Mouse (Mus musculus) embryonic fibroblast, embryonic 13.5 days (primary cell): ENCODE measurements at regions not wholly inside any gene's neighbourhood (a gene's known extent, or its start where the extent isn't known, plus 50 kb on each side); places are given as distances from the start of the nearest gene placed in this dataset.

Source experiments
- H3K27ac ChIP-seq: 2 replicates; pipeline ENCODE4 v1.5.1; 2012; ENCODE audit warnings: low read length, control low read depth, inconsistent platforms; ENCODE audit not compliant: insufficient read depth
- H3K4me1 ChIP-seq: 2 replicates; pipeline ENCODE4 v1.6.1; 2011; ENCODE audit warnings: low read length; ENCODE audit not compliant: control insufficient read depth, insufficient read depth
- H3K4me3 ChIP-seq: 2 replicates; pipeline ENCODE4 v1.5.1; 2011; ENCODE audit warnings: mild to moderate bottlenecking, control low read depth, low read length; ENCODE audit not compliant: insufficient read depth
- CTCF ChIP-seq: IDR thresholded peaks from 2 replicates; pipeline ENCODE4 v1.5.1; 2011; ENCODE audit warnings: mild to moderate bottlenecking, control low read depth, low read length, moderate library complexity, borderline replicate concordance; ENCODE audit not compliant: insufficient read depth
- POLR2A ChIP-seq: IDR thresholded peaks from 2 replicates; pipeline ENCODE4 v1.6.1; 2011; ENCODE audit warnings: low read depth, mild to moderate bottlenecking, control low read depth, low read length, moderate library complexity

DNA sequence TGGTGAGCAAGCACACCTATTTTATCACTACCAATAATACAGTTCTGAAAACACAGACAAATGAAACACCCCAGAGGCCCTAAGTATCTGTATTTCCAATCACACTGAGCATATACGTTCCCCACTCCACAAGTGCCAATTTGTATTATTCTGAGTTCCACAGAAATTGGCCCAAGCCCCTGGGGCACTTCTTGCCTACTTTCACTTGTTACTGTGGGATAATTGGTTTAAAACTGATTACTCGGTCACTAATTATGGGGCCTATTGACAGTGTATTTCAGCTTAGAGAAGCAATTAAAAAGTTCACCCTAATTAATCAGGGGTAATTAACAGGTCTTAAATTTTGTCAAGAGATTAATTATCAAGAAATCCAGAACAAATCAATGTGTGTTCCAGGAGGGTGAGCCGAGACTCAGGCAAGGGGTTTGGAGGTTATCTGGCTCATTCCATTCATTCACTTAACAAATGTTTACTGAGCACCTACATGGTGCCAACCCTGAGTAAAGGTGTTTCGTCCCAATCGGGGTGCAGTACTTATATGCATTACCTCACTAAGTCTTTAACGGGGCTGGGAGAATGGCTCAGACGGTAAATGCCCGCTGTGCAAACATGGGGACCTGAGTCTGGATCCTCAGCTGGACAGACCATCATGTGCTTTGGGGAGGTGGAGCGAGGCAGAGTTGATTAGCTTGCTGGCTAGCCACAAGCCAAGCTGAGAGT, 56.1 kb upstream of the Hs3st2 start:
- Histone ChIP-seq H3K4me3 (no peak overlapping the region), H3K4me1 (peaks cover 4% of the 10 kb centered on the region; the same call in 1 of the 2 replicates), H3K27ac (no peak overlapping the region)
- TF ChIP-seq CTCF, result no peak
- no peak for TF ChIP-seq POLR2A

- Histone ChIP-seq H3K27ac (no peak overlapping the region), H3K4me3 (no peak overlapping the region)
These were observed 51.7 kb upstream of the Hs3st2 start for GRCm38 (mm10) chr7:121339942-121340341.

More at GRCm38 (mm10) chr7:121339942-121340341, 51.7 kb upstream of the Hs3st2 start:
- peaks cover 4% of the 10 kb centered on the region; the same call in 1 of the 2 replicates for H3K4me1 ChIP-seq
- no peak for TF ChIP-seq CTCF
